Mouse (Mus musculus): ENCODE results near the gene Zfp13.

The Zfp13 gene

GRCm38 (mm10) chr17:23551416-23551815, 47.9 kb downstream of the Zfp13 start:
- in situ Hi-C loops (cut with MboI) = loop anchor here (25.0 kb wide), 1 partner anchor 689 kb away; the partner anchor contains the start of gene Zfp945

- in situ Hi-C loops (cut with MboI) = loop anchor here (25.0 kb wide), 1 partner anchor 689 kb away; the partner anchor contains the start of gene Zfp945
Measured at GRCm38 (mm10) chr17:23550856-23551255, 48.4 kb downstream of the Zfp13 start.

GRCm38 (mm10) chr17:23550188-23550791, 49.0 kb downstream of the Zfp13 start:
- in situ Hi-C loops (cut with MboI) = loop anchor here (25.0 kb wide), 1 partner anchor 688 kb away; the partner anchor contains the start of gene Zfp945

GRCm38 (mm10) chr17:23549441-23549840, 49.8 kb downstream of the Zfp13 start:
- in situ Hi-C loops (cut with MboI) = no loop called here

- in situ Hi-C loops (cut with MboI) = no loop called here
Measured at GRCm38 (mm10) chr17:23548615-23549014, 50.7 kb downstream of the Zfp13 start.

GRCm38 (mm10) chr17:23547681-23548443, 51.4 kb downstream of the Zfp13 start:
- in situ Hi-C loops (cut with MboI) = no loop called here

- in situ Hi-C loops (cut with MboI) = no loop called here
Measured at GRCm38 (mm10) chr17:23546702-23547505, 52.4 kb downstream of the Zfp13 start.

- in situ Hi-C loops (cut with MboI) = no loop called here
Measured at GRCm38 (mm10) chr17:23546333-23546701, 53.0 kb downstream of the Zfp13 start.

GRCm38 (mm10) chr17:23545841-23546240, 53.4 kb downstream of the Zfp13 start:
- in situ Hi-C loops (cut with MboI) = no loop called here

GRCm38 (mm10) chr17:23544766-23545165, 54.5 kb downstream of the Zfp13 start:
- in situ Hi-C loops (cut with MboI) = no loop called here

GRCm38 (mm10) chr17:23543983-23544382, 55.3 kb downstream of the Zfp13 start:
- in situ Hi-C loops (cut with MboI) = no loop called here

- in situ Hi-C loops (cut with MboI) = no loop called here
Measured at GRCm38 (mm10) chr17:23543325-23543724, 56.0 kb downstream of the Zfp13 start.

GRCm38 (mm10) chr17:23542835-23543234, 56.5 kb downstream of the Zfp13 start:
- in situ Hi-C loops (cut with MboI) = no loop called here

- in situ Hi-C loops (cut with MboI) = no loop called here
Measured at GRCm38 (mm10) chr17:23542004-23542720, 57.1 kb downstream of the Zfp13 start.

- in situ Hi-C loops (cut with MboI) = no loop called here
Measured at GRCm38 (mm10) chr17:23540605-23541475, 58.4 kb downstream of the Zfp13 start.

GRCm38 (mm10) chr17:23540106-23540505, 59.2 kb downstream of the Zfp13 start:
- in situ Hi-C loops (cut with MboI) = no loop called here

- in situ Hi-C loops (cut with MboI) = no loop called here
Measured at GRCm38 (mm10) chr17:23539608-23540007, 59.7 kb downstream of the Zfp13 start.

- in situ Hi-C loops (cut with MboI) = no loop called here
Measured at GRCm38 (mm10) chr17:23538299-23539015, 60.8 kb downstream of the Zfp13 start.

- in situ Hi-C loops (cut with MboI) = no loop called here
Measured at GRCm38 (mm10) chr17:23537554-23538255, 61.6 kb downstream of the Zfp13 start.
